Mouse (Mus musculus) lung, postnatal 25 days (tissue): ENCODE results near the gene Mul1.

Experiments
- DNase-seq: peaks from one replicate; pipeline ENCODE4 v3.0.0; 2022; ENCODE audit warnings: low spot score

Gene Mul1

GRCm38 (mm10) chr4:138461471-138461870, 27.0 kb downstream of the Mul1 start:
- no peak for DNase-seq

DNA sequence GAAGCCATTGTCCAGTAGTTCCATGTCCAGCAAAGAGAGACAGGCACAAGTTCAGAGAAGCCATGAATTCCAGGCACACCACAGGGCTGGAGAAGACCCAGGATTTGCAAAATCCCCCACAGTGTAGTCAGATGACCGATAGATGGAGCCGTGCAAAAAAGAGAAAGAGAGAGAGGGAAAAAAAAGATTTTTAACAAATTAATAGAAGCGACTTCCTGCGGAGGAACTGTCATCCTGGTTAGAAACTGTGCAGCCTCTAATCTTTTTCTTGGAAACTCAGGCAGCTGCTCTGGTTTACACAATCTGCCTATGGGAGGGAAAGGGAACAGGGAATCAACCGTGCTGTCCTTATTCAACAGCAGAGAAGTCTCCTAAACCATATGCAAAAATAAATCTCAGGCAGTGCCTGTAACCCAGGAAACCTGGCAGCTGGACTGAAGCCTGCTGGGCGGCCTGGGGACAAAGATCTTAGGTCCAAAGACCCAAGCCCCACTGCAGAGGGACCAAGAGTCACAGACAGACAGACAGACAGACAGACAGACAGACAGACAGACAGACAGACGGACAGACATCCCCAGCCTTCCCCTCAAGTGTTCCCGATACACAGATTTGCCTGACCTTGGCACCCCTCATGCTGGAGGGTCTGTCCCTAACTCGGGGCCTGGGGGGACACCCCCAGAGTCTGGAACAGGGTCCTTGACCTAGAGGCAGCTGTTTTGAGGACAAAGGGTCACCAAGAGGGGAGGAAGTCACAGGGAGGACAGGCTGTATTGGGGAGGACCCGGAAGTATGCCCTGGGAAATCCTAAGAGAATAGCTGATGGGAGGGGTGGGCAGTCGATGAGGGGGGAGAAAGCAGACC, 28.7 kb downstream of the Mul1 start:
- DNase-seq = no peak

DNA sequence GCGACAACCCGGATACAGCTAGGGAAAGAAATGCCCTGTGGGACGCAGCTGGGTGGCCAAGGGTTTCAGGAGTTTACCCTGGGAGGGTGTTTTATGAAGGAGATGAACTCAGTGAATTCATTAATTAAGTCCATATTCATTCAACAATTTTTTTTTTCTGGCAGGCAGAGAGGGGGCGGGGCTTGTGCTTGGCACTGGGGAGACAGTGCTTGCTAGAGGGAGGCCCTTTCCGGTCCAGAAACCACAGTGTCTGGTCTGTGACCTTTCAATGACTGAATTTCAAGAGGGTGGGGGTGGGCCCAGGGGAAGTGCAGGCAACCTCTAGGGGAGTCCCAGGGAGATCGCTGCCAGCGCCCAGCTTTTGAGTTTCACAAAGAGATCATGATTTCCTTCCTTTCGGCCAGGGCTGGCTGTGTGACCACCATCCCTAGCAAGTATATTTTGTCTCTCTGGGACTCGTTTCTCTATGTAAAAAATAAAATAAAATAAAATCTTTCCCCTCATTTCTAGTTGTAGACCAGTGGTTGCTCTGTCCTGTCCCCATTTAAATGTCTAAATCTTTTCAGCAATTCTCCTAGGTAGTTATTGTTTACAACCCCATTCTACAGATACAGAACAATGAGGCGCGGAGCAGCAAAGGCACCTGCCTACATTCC, 29.5 kb downstream of the Mul1 start:
- peak; percentile 78 for DNase-seq

DNA sequence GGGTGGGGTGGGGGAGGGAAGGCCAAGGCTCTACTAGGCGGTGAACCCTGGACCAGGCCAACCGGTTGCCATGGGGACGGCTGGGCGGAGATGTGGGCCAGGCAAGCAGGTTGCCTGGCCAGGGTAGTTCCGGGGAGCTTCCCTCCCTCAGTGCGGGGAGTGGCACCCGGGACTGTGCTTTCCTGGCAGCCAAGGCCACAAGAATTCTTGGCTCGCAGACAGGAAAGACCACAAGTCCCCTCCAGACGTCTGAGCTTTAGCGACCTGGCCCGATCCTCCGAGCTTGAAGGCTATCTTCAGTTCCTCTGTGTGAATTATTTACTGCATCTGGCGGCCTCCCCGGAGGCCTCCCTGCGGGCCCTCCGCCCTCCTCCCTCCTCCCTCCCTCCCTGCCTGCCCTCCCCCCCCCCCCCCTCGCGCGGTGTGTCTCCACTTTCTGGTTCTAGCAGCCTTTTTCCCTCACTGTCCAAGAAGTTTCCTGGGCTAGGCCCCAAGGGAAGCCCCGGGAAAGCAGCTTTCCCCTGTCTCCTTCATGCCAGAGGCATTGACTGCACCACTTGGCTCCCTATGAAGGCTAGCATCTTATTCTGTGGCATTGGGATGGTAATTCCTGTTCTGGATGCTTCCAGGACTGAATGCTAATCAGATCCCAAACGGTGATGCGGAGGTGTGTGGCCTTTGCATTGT, 30.3 kb downstream of the Mul1 start:
- no peak for DNase-seq

DNA sequence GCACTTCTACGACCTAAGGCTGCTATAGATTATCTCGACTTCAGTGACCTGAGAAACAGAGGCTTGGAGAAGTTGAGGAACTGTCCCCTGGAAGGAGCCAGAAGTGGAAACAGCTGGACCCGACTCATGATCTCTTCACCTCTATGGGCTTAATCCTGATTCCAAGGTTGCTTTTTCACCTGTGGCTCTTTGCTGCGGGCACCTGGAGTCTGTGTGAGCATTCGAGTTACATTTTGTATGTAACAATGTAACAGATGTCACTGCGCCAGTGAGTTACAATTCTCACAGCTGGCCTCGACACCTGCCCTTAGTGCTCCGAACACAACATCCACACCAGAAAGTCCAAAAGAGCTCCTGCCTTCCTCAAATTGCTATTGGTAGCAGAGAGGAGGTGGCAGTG, 31.0 kb downstream of the Mul1 start:
- DNase-seq = no peak

DNA sequence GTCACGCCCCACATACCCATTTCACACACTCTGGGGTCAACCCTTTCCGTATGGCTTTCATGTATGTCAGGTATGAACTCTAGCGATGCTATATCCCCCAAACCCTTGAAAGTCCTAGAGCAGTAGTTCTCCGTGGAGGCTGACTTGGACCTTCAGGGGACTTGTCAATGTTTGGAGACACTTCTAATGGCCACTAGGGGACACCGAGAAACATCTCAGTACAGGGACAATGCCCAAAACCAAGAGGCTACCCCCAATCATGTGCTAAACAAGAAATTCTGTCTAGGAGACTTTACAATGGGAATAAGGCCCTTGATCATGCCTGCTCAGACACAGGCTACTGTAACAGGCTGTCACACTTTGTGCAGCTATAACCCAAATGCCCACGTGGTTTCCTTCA, 32.2 kb downstream of the Mul1 start:
- DNase-seq = no peak

DNA sequence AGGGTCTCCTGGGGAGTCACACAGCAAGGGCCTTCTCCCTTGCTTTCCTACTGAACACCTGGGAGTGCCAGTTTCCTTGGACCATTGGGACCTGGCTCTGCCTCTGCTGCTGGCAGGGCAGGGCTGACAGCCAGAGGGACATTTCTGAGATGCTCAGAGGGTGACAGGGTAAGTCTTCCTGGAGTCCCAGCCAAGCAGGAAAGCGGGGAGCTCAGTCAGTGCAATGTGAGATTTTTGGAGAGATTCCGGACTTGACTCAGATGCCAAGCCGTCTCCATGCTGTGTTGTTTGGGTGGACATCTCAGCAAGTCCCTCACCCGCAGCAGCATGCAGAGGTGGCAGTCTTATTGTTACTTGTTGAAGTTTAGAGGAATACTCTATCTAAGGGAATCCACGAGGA, 33.0 kb downstream of the Mul1 start:
- DNase-seq = no peak

DNA sequence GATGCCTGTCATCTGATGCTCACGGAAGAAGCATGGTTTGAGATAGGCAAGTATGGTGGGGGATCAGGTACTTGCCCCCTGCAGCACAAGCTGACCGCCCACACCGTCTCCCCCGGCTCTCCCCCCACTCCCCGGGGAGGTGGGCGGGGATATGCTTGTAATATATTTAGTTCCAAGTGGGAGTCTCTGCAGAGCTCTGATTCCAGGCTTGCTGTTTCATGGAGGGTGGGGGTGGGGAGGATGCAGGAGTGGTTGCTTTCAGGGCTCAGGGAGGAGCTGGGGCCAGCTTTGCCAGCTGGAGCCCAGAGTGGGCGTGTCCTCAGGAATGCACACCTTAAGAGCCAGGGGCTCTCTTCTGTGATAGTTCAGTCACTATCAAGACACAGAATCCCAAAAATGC, 34.6 kb downstream of the Mul1 start:
- no peak for DNase-seq

DNA sequence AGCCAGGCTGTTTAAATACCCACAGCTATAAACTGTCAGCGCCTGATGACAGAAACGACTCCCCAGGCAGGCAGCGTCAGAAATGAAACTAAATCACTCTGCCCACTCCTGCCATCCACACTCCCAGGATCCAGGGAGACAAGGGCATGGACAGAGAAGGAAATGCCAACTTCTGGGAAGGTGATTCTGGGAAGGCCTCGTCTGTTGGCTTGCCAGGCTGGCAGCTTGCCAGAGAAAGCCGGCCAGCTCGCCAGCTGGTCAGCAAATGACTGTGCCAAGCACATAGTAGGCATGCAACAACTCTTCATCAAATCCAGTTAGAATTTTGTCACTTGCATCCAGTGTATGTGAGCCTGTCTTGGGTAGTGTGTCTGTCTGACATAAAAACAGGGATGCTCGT, 36.8 kb downstream of the Mul1 start:
- no peak for DNase-seq

DNA sequence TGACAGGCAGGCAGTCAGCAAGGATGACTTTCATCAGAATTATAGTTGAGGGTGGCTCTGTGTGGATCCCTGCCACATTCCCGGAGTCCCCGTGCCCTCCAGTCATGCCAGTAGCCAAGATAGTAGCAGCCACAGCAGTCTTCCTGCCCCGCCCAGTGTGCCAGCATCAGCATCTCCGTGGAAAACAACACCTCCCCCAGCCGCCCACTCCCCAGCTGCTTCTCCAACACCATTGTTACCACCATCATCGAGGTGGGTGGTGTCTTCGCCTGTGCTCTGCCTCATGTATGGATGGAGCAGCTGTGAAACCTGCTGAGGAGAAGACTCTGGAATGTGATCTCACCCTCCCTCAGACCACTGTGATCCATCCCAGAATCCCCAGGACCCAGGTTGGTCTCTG, 45.1 kb downstream of the Mul1 start:
- no peak for DNase-seq

DNA sequence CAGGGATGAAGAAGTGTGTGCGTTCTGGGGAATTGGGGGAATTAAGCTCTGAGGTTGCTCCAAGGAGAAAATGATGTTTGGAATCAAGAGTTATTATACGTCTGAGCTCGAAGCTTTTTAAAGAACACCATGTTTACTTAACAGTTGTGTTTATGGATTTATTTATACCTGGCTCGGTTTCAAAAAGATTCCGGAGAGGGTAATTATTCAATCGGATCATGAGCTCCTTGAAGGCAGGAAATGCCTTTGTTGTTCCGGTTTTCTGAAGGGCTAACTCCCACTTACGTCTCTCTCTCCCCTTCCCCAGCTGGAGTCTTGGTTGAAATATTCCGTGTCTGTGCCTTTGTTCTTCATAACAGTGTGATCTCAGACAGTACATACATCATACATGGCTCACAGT, 46.5 kb downstream of the Mul1 start:
- no peak for DNase-seq

DNA sequence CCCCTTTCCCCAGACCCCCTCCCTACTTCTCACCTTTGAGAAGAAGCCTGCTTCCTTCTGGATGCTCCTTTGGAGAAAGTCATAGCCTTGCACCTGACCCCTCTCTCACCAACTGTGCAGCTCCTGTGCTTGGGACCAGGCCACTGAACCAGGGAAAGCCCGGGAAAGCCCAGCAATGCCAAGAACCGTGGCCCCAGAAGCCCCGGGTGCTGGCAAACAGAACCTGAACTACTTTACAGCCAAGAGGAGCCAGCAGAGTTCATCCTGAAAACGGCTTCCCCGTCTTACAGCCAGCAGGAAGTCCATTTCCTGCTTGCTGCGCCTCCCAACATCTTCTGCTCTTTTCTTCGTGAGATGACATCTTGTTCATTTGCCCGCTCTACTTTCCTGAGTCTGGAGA, 48.2 kb downstream of the Mul1 start:
- DNase-seq = no peak

DNA sequence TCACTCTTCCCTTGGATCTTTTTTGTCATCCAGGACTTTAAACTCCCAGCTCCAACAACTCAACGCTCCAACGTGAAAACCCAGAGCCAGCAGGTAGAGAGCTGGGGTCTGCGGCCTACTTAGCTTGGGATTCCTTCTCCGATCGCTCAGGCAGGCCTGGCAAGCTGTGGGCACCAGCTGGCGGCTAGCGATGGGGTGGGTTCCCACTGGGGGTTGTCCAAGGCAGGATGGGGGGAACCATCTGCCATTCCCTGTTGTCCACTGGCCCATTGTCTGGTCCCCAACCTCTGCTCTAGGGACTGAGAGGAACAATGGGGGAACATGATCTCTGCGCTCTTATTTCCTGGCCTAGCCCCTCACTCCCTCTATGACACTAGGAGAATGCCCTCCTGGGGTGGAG, 53.8 kb downstream of the Mul1 start:
- DNase-seq = no peak

GRCm38 (mm10) chr4:138491088-138491487, 56.6 kb downstream of the Mul1 start:
- no peak for DNase-seq
